Mouse (Mus musculus) ovary, postnatal 36 days (tissue): Measurements from ENCODE around the gene Ppm1a.
"Not testable (repeated sequence)": the region's sequence is repeated elsewhere in the genome, so short reads cannot be mapped to it uniquely, and the experiment has no call there.

Experiments
- DNase-seq: peaks from one replicate; pipeline ENCODE4 v3.0.0; 2022; ENCODE audit warnings: low spot score, mixed read lengths

Ppm1a gene

DNA sequence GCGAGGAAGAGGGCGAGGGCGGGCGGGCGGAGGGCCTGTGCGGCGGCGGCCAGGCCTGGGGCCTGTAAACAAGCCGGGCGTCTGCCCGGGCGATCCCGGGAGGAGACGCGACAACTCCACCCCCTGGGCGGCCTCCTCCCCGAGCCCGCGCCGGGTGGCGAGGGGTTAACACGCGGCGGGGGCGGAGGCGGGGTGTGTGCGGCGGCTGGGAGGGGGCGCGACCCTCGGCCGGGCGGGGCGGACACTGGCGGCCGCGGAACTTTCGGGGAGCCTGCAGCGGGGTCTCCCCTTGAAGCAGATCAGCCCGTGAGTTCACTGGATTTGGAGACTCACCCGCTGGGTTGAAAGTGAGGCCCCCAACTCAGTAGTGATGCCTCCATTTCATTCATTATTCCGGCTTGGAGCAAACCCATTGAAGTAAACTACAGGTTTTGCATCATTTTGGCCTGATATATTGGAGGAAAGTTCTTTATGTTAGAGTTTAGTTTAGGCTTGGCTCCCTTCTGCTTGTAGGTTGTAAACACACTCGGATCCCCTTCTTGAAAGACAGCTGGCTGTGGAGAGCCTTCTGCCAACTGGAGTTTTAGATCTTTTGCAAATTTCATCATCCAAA lies 4.5 kb downstream of the Ppm1a start:
- DNase-seq: peak; percentile 76

GRCm38 (mm10) chr12:72762502-72762901 lies 5.2 kb downstream of the Ppm1a start:
- DNase-seq: no peak

GRCm38 (mm10) chr12:72763156-72763555 lies 5.9 kb downstream of the Ppm1a start:
- no peak for DNase-seq

- no peak for DNase-seq
Observed at GRCm38 (mm10) chr12:72767809-72768208, 10.6 kb downstream of the Ppm1a start.

- no peak for DNase-seq
Observed at GRCm38 (mm10) chr12:72768230-72768629, 11.0 kb downstream of the Ppm1a start.

- no peak for DNase-seq
Observed at GRCm38 (mm10) chr12:72769546-72770230, 12.4 kb downstream of the Ppm1a start.

DNA sequence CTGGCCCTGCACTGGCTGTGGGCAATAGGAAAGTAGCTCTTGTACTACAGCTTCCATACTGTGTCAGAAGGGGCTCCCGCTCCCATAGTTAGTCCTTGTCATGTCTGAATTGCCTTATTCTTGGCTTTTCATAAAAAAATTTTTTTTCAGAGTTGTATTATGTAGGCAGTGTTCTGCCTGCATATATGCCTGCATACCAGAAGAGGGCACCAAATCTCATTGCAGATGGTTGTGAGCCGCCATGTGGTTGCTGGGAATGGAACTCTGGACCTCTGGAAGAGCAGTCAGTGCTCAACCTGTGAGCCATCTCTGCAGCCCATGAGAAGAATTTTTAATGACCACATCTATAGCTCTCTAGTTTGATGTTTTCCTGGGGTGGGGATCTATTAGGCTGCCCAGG lies 13.9 kb downstream of the Ppm1a start:
- DNase-seq: no peak

DNA sequence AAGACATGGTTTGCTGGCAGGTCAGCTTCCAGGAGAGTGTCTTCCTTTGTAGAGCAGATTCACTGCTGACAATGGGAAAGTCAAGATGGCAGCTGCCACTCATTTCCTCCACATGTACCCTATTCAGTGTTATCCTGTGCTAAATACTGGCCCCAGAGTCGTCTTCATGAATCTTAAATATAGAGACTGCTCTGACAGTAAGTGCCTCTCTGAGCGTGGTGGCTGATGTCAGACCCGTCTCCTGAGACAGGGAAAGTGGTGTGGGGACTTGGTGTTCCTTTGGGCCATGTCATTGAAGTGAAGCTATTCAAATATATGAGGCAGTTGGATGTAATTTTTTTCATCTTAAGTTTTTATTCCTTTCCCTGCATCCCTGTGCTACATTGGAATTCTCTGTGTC lies 14.5 kb downstream of the Ppm1a start:
- no peak for DNase-seq

- no peak for DNase-seq
Observed at GRCm38 (mm10) chr12:72773921-72774320, 16.7 kb downstream of the Ppm1a start.

DNA sequence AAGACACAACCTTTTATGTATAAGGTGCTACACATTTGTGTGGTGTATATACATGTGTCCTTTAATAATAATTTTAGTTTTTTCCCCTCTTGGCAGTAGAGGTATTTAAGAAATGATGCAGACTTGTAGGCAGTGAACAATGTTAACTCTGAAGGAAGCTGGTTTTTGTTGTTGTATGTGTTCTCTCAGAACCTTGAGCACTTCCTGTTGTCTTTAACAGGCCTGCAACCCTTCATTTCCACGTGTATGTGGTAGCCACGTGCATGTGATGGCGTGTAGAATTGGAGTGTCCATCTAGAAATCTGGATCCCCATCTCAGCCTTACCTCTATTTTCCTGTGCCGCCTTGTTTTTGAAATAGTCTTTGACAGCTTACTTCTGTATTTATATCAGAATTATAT lies 20.0 kb downstream of the Ppm1a start:
- DNase-seq: no peak

DNA sequence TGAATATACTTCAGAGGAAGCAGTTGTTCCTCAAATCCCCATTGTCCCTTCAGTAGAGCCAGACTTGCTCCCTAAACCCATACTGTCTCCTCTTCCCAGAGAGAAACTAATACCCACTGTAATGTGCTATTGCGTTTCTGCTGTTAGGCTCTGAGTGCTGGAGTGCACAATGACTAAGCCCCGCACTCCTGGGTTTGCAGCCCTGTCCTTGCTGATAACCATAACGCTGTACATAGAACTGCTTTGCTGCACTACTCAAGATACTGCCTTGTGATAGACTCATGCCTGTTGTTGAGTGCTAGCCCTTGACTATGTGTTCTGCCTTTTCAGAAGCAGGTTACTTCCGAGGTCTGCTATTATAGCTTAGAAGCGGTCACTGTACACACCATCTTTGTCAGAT lies 22.9 kb downstream of the Ppm1a start:
- no peak for DNase-seq

GRCm38 (mm10) chr12:72782786-72783185 lies 25.5 kb downstream of the Ppm1a start:
- DNase-seq: not testable (repeated sequence)

DNA sequence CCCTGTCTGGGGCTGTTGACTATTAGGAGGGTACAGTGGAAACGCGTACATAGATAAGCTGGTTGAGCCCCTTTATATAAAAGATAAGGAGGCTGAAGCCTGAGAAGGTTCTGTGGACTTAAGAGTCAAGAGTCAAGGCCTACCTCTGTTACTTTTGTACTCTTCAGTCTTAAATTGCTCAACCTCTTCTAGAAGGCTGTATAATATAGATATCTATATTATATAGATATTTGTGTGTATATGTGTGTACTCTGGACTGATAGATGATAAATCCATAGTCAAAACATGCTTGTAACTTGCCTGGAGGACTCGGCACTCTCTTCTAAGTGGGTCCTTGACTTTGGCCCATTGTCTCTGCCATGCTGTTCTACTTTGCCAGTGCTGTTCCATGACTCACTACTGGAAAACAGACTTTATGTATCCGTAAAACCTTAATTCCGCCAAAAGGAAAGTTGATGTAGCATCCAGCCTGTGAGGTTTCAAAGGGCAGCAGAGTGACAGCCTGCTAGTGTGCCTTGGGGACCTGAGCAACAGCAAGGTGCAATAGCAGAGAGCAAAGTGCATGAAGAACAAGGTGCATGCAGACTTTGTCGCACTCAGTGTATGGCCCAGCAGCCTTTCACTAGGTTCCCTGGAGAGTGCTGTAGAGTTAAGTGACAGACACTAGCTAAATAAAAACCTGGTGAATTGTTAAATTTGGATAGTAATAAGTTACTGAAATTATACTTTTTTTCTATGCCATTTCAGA lies 28.1 kb downstream of the Ppm1a start:
- no peak for DNase-seq

DNA sequence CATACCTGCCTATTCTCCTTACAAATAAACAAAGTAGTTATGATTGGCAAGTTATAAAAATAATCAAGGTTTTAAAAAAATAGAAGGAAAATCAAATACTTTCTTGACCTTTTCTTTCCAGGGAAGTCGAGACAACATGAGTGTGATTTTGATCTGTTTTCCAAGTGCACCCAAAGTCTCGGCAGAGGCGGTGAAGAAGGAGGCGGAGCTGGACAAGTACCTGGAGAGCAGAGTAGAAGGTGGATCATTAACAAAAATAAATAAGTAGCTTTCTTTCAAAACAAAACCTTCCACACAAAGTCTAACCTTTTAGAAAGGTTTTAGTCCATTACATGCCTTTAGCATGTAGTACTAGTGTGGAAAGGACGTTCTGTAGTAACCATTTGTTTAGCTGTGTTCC lies 29.3 kb downstream of the Ppm1a start:
- DNase-seq: no peak

GRCm38 (mm10) chr12:72786986-72787385 lies 29.7 kb downstream of the Ppm1a start:
- no peak for DNase-seq

GRCm38 (mm10) chr12:72790538-72790937 lies 33.3 kb downstream of the Ppm1a start:
- DNase-seq: peak; percentile 30

DNA sequence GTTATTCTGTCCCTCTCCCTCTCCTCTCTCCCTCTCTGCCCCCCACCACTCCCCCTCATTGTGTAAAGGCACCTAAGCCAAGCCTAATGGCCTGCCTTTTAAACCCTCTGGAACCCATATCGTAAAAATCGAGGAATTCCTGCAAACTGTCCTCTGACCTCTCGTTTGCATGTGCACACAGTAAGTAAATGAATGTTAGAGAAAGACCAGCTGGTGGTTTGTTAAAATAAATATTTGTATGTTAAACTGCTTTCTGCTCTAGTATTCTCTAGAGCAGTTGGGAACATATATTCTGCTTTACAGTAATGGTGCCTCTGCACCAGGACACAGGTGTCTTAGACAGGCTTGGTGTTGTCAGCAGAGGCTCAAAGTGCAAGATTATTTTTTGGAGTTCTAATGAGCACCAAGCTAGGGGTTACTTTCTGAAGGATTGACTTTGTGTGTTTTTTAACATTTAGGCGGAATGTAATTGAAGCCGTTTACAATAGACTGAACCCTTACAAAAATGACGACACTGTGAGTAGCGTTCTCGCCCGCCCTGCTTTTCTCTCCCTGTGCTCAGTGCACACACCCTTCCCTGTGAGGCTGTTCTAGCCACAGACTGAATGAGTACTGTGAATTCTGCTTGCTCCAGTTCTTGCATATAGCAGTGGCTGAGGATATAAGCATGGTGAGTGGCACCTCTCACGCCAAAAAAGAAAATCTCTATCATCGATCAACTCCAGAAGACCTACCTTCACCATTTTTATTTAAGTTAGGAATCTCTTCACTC lies 35.3 kb downstream of the Ppm1a start:
- no peak for DNase-seq

- DNase-seq: no peak
Observed at GRCm38 (mm10) chr12:72793983-72794382, 36.7 kb downstream of the Ppm1a start.

DNA sequence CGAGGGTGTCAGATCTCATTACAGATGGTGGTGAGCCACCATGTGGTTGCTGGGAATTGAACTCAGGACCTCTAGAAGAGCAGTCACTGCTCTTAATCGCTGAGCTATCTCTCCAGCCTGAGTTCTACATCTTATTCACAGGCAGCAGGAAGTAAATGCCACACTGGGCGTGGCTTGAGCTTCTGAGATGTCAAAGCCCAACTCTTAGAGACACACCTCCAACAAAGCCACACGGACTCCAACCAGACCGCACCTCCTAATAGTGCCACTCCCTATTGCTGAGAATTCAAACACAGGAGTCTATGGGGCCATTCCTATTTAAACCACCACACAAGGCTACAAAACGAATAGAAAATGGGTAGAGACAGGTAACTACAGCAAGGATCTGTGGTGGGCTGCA lies 52.5 kb downstream of the Ppm1a start:
- no peak for DNase-seq

GRCm38 (mm10) chr12:72811588-72811987 lies 54.3 kb downstream of the Ppm1a start:
- DNase-seq: no peak

DNA sequence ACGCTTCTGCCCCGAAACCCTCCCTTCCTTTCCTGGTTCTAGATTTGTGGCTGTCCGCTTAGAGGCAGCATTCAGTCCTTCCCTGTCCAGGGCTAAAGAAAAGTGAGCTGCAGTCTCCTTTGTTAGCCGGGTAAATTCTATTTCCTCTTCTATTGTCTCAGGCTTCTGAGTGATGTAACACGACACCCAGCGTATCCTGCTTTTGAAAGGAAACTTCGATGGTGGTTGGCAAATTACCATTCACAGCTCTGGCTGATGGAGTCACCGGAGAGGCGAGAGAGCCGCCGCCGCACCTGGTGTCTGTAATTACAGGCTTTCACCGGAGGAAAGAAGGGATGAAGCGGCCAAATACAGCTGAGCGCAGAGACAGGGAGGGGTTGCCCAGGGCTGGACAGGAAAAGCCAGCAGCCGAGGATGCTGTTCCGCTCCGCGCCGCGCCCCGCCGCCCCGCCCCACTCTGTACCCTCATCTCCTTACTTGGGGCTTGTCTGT lies 63.7 kb downstream of the Ppm1a start:
- DNase-seq: peak; percentile 29

DNA sequence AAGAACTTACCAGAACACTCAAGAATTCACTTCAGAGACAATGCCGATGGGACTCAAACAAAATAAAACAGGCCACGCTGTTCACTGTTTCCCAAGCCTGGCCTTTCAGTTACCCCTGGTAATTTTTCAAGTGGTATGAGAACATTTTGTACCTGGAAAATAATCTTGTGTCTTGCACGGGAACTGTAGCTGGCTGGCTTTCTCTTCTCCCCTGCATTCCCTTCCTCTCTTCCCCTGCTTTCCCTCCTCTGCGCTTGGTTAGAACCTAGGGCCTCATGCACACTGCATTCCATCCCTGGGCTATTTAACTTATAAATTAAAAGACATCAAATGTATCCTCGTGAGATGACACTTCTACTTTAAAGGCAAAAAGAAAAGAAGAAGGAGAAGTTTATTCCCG lies 64.3 kb downstream of the Ppm1a start:
- no peak for DNase-seq
